Mouse (Mus musculus): ENCODE data around the gene Cryzl1.
A peak's percentile ranks its signal among the peaks of the same experiment; 100 is the strongest.

Gene Cryzl1

GRCm38 (mm10) chr16:91688619-91689334, 40.0 kb downstream of the Cryzl1 start, which contains the start of gene Donson:
Gene Donson, minus strand, starts transcription at chr16:91688770.
- DNase-seq (ENCODE audit: low read depth, low spot score) = peak; percentile 92

DNA sequence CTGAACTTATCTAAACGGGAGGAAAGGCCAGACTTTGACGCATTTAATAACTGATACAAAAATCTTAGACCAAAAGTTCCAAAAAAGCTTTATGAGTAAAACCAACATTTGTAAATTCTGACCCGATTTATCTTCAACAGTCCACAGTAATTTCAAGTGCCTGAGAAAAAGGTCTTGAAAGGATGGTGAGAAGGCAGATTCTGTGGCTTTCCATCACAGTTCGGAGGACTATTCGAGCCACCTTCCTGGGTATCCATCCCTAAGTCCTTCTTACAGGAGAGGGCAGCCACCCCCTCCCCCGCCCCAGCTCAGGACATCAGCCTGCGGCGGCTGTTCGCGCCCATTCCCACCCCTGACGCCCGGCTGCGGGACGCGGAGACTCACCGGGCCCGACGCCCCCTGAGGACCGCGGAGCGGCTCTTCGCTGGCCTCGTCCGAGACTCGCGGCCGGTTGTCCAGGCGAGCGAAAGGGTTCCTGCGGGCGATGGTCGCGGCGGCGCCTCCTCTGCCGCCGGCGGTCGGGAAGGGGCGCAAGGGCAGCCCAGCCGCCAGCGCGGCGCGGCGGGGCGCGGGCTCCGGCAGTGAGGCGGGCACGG, 40.7 kb downstream of the Cryzl1 start:
- no peak for DNase-seq (ENCODE audit: low read depth, low spot score)

DNA sequence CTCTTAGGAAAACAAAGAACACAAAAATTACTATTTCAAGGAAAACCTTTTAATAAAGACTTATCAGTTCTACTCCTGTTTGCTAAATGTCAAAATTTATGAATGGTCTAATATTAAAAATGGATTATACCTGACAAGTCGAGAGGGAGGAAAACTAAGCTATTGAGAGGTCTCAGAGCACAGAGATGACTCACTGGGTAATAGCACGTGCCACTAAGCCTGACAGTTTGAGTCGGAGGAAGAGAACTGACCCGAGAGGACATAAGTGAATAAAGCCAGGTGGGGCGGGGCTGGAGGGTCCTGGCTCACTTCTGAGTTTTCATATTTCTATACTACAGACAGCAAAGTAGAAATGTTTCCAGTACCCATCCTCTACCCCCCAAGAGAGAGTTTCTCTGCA, 42.4 kb downstream of the Cryzl1 start:
- DNase-seq (ENCODE audit: low read depth, low spot score) = no peak

GRCm38 (mm10) chr16:91685526-91685925, 43.2 kb downstream of the Cryzl1 start:
- no peak for DNase-seq (ENCODE audit: low read depth, low spot score)

GRCm38 (mm10) chr16:91680656-91681055, 48.1 kb downstream of the Cryzl1 start:
- no peak for DNase-seq (ENCODE audit: low read depth, low spot score)

DNA sequence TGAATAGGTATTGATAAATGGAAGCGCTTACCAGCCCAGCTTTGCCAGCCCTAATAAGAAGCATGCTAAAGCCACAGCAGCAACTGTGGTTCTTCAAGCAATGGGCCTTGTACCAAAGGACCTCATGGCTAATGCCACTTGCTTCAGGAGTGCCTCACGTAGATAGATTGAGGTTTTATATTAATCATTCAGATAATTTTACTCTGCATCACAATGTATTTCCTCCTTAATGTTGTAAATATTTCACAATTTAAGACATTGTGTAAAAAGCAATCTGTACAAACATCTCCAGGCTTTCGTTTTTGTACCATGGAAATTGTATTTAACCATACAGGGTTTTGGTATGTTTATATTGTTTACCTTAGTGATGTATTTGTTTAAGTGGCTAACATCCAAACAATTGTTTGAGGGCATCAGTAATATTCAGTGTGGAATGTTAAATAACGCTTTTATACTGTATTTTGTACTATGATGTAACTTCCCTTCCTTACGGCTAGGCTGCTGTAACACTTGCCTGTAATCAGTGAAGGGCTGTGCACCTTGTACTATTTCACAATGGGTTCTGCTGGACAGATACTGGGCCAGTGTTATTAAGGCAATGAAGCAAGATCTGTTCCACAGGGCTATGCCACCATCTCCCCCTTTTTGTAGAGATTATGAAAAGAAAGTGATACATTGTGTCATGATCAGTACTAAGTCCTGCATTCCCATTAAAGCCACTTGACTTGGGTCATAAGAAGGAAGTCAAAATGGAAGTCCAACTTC, 50.4 kb downstream of the Cryzl1 start:
- no peak for DNase-seq (ENCODE audit: low read depth, low spot score)

DNA sequence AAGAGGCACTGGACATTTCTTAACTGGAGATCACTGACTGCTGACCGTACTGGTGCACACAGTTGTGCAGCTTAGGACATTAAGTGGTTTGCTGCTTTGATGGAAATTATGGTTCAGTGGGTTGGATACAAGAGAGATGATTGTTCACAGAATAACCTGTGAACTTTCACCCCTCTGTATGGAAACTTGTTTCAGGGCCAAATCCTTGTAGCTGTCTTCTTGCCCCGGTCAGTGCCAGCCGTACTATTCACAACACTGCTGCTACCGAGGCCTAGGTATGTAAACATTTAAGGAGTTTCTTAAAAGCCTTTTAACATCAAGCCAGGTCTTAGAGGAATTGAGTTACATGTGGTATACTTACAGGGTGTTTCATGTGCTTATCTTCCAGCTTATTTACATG, 54.3 kb downstream of the Cryzl1 start:
- no peak for DNase-seq (ENCODE audit: low read depth, low spot score)

- DNase-seq (ENCODE audit: low read depth, low spot score) = no peak
Observed at GRCm38 (mm10) chr16:91663795-91664194, 65.0 kb downstream of the Cryzl1 start.

DNA sequence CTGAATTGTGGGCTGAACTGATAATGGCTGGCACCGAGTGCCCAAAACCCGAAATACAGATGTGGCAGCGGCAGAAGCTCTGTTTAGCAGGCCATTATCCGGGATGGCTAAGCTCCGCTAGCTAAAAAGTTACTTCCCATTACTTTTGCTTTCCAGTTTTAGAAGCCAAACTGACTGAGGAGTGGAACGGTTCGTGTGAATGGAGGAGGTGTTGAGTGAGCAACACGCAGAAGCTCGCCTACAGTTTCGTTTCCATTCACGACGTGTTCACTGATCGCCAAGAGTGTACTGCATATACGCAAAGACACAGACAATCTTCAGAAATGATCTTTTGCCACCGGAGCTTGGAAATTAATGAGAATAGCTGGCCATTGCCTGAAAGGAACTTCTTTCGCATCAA, 66.4 kb downstream of the Cryzl1 start:
- DNase-seq (ENCODE audit: low read depth, low spot score) = no peak

- no peak for DNase-seq (ENCODE audit: low read depth, low spot score)
Observed at GRCm38 (mm10) chr16:91661397-91661796, 67.4 kb downstream of the Cryzl1 start.

DNA sequence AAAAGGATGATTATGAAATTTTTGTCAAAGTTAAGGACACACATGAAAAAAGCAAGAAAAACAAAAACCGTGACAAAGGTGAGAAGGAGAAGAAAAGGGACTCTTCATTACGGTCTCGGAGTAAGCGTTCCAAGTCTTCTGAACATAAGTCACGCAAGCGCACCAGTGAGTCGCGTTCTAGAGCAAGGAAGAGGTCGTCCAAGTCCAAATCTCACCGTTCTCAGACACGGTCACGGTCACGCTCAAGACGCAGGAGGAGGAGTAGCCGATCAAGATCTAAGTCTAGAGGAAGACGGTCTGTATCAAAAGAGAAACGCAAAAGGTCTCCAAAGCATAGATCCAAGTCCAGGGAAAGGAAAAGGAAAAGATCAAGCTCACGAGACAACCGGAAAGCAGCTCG, 69.0 kb downstream of the Cryzl1 start:
- no peak for DNase-seq (ENCODE audit: low read depth, low spot score)

DNA sequence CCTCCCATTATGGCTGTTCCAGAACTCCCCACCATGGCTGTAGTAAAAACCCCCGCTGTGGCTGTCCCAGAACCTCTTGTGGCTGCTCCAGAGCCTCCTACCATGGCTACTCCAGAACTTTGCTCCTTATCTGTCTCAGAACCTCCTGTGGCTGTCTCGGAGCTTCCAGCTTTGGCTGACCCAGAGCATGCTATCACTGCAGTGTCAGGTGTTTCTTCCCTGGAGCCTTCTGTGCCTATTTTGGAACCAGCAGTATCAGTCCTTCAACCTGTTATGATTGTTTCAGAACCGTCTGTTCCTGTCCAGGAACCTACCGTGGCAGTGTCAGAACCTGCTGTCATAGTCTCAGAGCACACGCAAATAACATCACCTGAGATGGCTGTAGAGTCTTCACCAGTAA, 70.3 kb downstream of the Cryzl1 start:
- no peak for DNase-seq (ENCODE audit: low read depth, low spot score)

GRCm38 (mm10) chr16:91657285-91657684, 71.5 kb downstream of the Cryzl1 start:
- no peak for DNase-seq (ENCODE audit: low read depth, low spot score)

DNA sequence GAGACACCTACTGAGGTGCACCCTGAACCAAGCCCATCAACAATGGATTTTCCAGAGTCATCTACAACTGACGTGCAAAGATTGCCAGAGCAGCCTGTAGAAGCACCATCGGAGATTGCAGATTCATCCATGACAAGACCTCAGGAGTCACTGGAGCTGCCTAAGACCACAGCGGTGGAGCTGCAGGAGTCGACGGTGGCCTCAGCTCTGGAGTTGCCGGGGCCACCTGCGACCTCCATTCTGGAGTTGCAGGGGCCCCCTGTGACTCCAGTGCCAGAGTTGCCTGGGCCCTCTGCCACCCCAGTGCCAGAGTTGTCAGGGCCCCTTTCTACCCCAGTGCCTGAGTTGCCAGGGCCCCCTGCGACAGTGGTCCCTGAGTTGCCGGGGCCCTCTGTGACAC, 73.5 kb downstream of the Cryzl1 start:
- no peak for DNase-seq (ENCODE audit: low read depth, low spot score)

GRCm38 (mm10) chr16:91652191-91652590, 76.6 kb downstream of the Cryzl1 start:
- DNase-seq (ENCODE audit: low read depth, low spot score) = no peak

GRCm38 (mm10) chr16:91649781-91650180, 79.0 kb downstream of the Cryzl1 start:
- no peak for DNase-seq (ENCODE audit: low read depth, low spot score)

GRCm38 (mm10) chr16:91649246-91649645, 79.5 kb downstream of the Cryzl1 start:
- DNase-seq (ENCODE audit: low read depth, low spot score) = no peak

GRCm38 (mm10) chr16:91648220-91648550, 80.6 kb downstream of the Cryzl1 start:
- peak; percentile 57 for DNase-seq (ENCODE audit: low read depth, low spot score)

DNA sequence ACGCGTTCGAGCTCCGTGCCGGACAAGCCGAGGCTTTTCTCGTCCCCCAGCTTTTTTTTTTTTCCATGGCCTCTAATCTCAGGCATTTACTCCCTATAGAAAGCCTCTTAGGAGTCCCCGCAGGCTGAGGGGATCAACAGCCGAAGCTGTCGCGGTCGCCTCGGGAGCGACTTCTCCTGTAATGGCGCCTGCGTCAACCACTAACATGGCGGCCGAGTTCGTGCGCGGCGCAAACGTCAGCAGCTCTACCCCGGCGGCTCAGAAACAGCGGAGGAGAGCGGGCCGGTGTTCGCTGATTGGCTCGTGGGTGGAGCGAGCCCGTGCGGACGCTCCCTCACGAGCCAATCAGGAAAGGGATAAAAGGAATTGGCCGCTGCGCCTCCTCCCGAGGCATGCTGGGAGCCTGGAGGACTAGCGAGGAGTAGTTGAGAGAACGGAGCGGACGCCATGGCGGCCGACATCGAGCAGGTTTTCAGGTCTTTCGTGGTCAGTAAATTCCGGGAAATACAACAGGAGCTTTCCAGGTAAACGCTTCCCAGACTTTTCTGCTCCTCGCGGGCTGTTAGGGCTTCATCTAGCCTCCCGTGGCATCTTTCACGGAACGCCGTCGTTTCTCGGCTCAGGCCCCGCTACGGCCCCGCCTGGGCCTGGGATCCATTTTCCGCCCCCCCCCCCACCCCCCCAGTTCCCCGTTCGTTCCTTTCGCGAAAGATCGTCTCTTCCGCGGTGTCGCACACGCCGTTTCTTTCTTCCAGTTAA, 81.1 kb downstream of the Cryzl1 start, which contains the start of gene Son:
TSS of gene Son (plus strand) at position 46 of the 759 bp plus-strand sequence.
- DNase-seq (ENCODE audit: low read depth, low spot score) = peak; percentile 95

DNA sequence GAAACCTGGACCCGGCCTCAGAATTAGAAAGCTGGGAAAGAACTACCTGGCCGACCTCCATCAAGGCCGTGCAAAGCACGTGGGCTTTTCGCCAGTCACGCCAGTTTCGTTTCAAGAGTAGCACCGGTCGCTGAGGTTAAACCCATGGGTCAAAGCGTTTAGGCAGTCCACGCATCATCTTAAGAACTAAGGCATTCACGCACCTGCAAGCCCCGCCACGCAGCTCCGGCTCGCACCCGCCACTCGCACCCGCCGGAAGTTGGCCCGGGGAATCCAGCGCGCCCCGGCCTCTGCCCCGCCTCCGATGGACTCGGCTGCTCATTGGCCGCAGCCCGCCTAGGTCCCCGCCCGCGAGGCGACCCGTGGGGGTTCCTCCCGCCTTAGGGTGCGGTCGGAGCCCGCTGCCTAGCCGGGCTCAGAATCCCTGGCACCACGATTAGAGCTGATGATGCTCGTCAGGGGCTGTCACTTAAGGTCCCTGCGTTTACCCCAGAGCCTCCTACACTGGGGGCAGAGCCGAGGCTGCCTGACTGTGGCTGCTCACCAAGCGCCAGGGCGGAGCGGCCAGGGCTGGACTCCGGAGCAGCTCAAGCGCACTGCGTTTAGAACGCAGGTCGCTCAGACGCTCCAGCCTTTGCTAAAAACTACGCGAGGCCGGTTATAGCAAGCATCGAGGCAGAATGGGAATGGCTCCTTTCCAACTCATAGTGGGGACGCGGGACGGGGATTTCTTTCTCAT, 81.9 kb downstream of the Cryzl1 start, which contains the start of gene Gart:
TSS of gene Gart (minus strand) at position 272 of the 739 bp plus-strand sequence.
- peak; percentile 85 for DNase-seq (ENCODE audit: low read depth, low spot score)

DNA sequence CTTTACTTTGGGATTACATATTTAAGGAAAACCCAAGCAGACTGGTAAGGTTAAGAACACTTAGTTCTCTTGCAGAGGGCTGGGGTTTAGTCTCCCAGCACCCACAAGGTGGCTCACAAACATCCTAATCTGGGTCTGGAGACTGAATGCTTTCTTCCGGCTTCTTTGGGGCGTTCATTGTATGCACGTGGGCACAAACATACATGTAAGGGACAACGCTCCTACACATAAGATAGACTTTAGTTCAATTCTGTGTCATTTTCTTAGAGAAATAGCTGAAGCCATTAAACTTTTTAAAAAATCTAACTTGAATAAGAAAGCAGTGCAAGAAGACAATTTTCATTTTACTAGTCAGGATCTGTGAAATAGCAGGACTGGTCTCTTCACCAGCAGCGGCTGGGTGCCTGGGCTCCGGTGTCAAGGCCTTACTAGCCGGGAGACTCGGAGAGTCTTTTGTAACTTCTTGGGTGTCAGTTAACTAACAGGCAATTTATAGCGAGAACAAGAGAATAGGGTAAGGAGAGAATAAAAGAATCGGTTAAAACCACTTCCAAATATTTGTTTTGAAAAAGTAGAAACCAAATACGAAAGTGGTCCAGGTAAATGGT, 82.7 kb downstream of the Cryzl1 start:
- no peak for DNase-seq (ENCODE audit: low read depth, low spot score)
